Comparison of ENCODE assay signal across 23 mouse cellular contexts in genomic region chr6:34662626-34663025, GRCm38 (mm10).
"Had no signal": no experiment of that assay in that cellular context is flagged by ENCODE, and none has a peak within 500 bp of the region (broad histone marks: within the 10 kb centered on the region; RNA-seq: fewer than 3 reads in every experiment).

No protein-coding gene starts in this region.

- H3K4me2 ChIP-seq: liver, embryonic 15.5 days; lung, embryonic 15.5 days; midbrain, embryonic 12.5 days; midbrain, embryonic 15.5 days; neural tube, embryonic 13.5 days; neural tube, embryonic 15.5 days; stomach, embryonic 15.5 days had no signal

- ATAC-seq: liver, postnatal 0 days; lung, postnatal 0 days; midbrain, embryonic 15.5 days had no signal

- DNase-seq: liver, postnatal 0 days; lung, adult 2 months; lung, postnatal 14 days; lung, postnatal 36 days; retina, postnatal 1 day; right cerebral cortex, adult 18-20 months; right cerebral cortex, postnatal 25 days; right cerebral cortex, postnatal 4 days; thymus, adult 2 months; thymus, postnatal 25 days; thymus, postnatal 4 days had no signal

- H3K36me3 ChIP-seq: liver, embryonic 15.5 days; lung, embryonic 15.5 days; midbrain, embryonic 12.5 days; midbrain, embryonic 15.5 days; neural tube, embryonic 13.5 days; neural tube, embryonic 15.5 days; stomach, embryonic 15.5 days had no signal

- H3K4me1 ChIP-seq: liver, embryonic 15.5 days; midbrain, embryonic 12.5 days; midbrain, embryonic 15.5 days; neural tube, embryonic 15.5 days had no signal

- H3K27me3 ChIP-seq: liver, embryonic 15.5 days; lung, embryonic 15.5 days; midbrain, embryonic 12.5 days; midbrain, embryonic 15.5 days; neural tube, embryonic 13.5 days; neural tube, embryonic 15.5 days; stomach, embryonic 15.5 days had no signal

- H3K9me3 ChIP-seq: liver, embryonic 15.5 days; lung, embryonic 15.5 days; midbrain, embryonic 12.5 days; midbrain, embryonic 15.5 days; neural tube, embryonic 13.5 days; neural tube, embryonic 15.5 days; stomach, embryonic 15.5 days had no signal

- H3K27ac ChIP-seq: liver, embryonic 15.5 days; lung, embryonic 15.5 days; macrophage; midbrain, embryonic 12.5 days; midbrain, embryonic 15.5 days; neural tube, embryonic 13.5 days; neural tube, embryonic 15.5 days; stomach, embryonic 15.5 days; stomach, postnatal 0 days had no signal

- H3K9ac ChIP-seq: liver, embryonic 15.5 days; liver, postnatal 0 days; lung, embryonic 15.5 days; midbrain, embryonic 12.5 days; midbrain, embryonic 15.5 days; neural tube, embryonic 13.5 days; neural tube, embryonic 15.5 days; stomach, embryonic 15.5 days had no signal

- H3K4me3 ChIP-seq: liver, embryonic 15.5 days; lung, embryonic 15.5 days; megakaryocyte, embryonic 14.5 days; midbrain, embryonic 12.5 days; midbrain, embryonic 15.5 days; myocyte; neural tube, embryonic 13.5 days; neural tube, embryonic 15.5 days; stomach, embryonic 15.5 days had no signal
